Mouse (Mus musculus): ENCODE measurements around the gene Tcp10b. TPM values are rescaled to one million over a fixed set of nuclear protein-coding genes. Genes with fewer than 3 reads are reported as not detected.

The Tcp10b gene
- not detected for total RNA-seq (2023)

DNA sequence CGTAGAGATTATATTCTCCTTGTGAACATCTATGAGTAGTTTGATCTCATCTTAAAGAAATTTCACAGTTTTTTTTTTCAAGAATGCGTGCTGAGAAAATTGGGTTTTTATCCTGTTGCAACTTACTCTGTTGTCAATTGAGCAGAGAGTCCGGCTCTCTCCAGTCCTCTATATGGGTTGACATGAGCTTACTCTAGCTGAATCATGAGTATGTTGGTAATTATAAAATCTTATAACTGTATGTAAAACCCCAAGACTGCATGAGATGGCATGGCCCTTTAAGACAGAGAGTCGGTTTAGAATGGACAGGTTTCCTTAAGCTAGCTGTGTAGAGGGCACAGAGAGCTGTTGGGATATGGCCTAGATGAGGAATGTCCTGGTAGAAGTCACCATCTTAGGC, at the start of gene Tcp10b:
Gene Tcp10b (plus strand): TSS at position 301 of the 400 bp plus-strand sequence.

DNA sequence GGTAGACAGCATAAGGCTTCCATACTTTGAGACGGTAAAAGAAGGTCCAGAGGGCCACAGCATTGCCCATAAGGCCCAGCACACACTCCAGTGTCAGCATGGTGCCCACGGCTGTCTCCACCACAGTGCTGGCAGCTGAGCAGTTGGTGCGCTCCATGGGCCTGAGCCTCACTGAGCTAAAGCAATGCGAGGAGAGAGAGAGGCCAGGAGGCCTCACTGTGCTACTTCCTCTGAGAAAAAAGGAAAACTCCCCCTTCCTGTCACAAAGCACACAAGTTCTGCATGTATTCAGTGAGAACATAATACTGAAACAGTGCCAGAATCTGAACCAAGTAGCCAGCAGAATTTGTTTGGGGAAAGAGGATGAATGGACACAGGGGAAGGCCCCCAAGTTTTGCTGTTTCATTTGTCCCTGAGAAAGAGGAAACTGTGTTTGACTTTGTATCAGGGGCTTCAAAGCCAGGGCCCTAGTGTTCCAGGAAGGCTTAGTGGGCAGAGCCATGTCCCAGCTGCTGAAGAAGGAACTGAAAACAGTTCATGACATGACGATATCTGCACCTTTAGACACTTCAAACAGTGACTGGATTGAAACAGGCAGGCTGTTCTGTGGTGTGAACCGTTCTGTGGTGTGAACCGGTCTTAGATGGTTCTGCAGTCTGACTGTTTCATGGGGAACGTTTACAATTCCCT, 8.6 kb upstream of the Tcp10b start, which contains the start of gene Gpr31b:
Gene Gpr31b (minus strand): TSS at position 173 of the 690 bp plus-strand sequence.

DNA sequence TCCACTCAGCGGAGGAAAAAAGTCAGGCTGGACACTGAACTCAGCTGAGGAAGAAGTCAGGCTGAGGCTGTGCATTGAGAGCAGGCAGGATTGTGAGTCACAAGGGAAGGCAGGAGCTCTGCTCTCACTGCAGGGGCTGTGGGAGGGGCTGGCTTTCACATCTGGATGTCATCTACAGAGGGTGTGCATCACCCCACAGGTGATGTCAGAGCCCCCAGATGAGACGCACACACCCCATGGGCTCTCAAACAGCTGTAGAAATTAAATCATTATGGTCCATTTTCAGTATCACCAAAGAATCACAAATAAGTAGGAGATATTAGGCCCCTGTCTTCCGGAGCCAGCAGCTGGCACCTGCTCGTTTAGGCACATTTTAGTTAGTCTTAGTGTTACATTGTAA, 70.8 kb downstream of the Tcp10b start, which contains the start of gene Unc93a:
Gene Unc93a (minus strand): TSS at position 101 of the 400 bp plus-strand sequence.

Other genes with a start within 250 kb of the Tcp10b start
- not detected for gene Mas1, start 193.0 kb upstream of the Tcp10b start, total RNA-seq (2023)
- gene Mrgprh, start 185.1 kb upstream of the Tcp10b start, total RNA-seq (2023), result not detected
- gene Pnldc1, start 150.9 kb upstream of the Tcp10b start, total RNA-seq (2023), result 1 to 10 TPM in 1 of 2 experiments, under 1 TPM in 1; 0.29 to 1.1 TPM
- gene Tcp1, start 145.4 kb upstream of the Tcp10b start, total RNA-seq (2023), result 100 to 1,000 TPM in 1 of 2 experiments, 10 to 100 TPM in 1; 96.1 to 102 TPM
- 10 to 100 TPM; 50.2 to 57.0 TPM for gene Mrpl18, start 144.8 kb upstream of the Tcp10b start, total RNA-seq (2023)
- gene Acat3, start 120.5 kb upstream of the Tcp10b start, total RNA-seq (2023), result under 1 TPM in 1 of 2 experiments, not detected in 1; 0.73 TPM
- 1 to 10 TPM; 8.8 to 9.2 TPM for gene Acat2, start 100.4 kb upstream of the Tcp10b start, total RNA-seq (2023)
- gene Wtap, start 66.9 kb upstream of the Tcp10b start, total RNA-seq (2023), result 10 to 100 TPM; 64.4 to 72.9 TPM
- 10 to 100 TPM; 44.6 to 60.1 TPM for gene Sod2, start 54.3 kb upstream of the Tcp10b start, total RNA-seq (2023)
- under 1 TPM in 1 of 2 experiments, not detected in 1; 0.90 TPM for gene Gpr31b, start 8.8 kb upstream of the Tcp10b start, total RNA-seq (2023)
- under 1 TPM; 0.15 to 0.44 TPM for gene Unc93a, start 70.7 kb downstream of the Tcp10b start, total RNA-seq (2023)
- gene Smok2a, start 160.1 kb downstream of the Tcp10b start, total RNA-seq (2023), result not detected
- not detected for gene Smok2b, start 169.2 kb downstream of the Tcp10b start, total RNA-seq (2023)